Mouse (Mus musculus): ENCODE results near the gene 1110051M20Rik.
A peak's percentile ranks its signal among the peaks of the same experiment; 100 is the strongest.

1110051M20Rik gene

DNA sequence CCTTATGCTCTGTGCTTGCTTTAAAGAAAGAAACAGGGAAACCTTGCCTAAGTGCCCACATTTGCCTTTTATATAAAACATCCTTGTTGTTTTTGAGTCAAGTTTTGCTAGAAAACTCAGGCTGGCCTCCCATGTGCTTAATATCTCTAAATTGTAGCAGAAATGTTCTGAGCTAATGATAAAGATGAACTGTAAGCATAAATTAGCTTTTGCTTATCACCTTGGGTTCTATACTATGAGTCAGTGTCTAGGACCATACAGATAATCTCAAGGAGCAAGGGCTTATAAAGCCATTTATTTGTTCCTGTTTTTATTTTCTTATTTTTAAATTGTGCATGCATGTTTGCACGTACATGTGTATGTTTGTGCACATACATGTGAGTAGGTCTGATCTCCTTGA lies 98.9 kb downstream of the 1110051M20Rik start:
- DNase-seq = no peak

DNA sequence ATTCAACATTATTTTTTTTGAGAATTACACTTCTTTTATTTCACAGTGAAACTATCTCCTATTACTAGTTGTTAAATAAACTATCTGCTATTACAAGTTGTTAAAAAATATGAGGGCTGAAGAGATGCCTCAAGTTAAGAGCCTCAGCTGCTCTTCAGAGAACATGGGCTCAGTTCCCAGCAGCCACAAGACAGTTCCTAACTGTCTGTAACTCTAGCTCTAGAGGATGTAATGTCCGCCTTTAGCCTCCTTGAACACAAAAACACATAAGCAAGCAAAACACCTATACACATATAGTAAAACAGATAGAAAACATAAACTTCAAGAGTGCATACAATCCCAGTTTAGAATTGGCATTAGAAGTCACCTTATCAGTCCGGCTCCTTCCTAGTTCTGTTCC lies 104.9 kb downstream of the 1110051M20Rik start:
- no peak for DNase-seq

DNA sequence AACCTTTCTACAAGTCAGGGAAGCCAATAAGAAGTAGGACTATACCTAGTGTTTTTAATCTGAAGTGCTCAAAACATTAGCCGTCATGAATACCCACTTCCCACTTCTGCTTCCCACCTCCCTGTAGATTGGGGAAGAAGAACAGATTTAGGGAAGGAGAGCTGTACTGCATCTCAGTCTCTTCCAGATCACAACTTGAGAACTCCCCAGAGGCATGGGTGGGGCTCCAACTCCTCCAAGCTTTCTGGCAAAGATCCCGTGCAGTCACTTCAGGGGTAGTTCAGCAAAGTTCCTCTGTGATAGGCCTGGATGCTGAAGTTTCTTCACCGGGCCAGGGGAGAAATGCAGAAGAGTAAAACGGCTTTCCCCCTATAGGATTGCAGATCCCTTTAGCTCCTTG lies 109.4 kb downstream of the 1110051M20Rik start:
- DNase-seq = peak in 1 of 2 experiments; percentile 24

DNA sequence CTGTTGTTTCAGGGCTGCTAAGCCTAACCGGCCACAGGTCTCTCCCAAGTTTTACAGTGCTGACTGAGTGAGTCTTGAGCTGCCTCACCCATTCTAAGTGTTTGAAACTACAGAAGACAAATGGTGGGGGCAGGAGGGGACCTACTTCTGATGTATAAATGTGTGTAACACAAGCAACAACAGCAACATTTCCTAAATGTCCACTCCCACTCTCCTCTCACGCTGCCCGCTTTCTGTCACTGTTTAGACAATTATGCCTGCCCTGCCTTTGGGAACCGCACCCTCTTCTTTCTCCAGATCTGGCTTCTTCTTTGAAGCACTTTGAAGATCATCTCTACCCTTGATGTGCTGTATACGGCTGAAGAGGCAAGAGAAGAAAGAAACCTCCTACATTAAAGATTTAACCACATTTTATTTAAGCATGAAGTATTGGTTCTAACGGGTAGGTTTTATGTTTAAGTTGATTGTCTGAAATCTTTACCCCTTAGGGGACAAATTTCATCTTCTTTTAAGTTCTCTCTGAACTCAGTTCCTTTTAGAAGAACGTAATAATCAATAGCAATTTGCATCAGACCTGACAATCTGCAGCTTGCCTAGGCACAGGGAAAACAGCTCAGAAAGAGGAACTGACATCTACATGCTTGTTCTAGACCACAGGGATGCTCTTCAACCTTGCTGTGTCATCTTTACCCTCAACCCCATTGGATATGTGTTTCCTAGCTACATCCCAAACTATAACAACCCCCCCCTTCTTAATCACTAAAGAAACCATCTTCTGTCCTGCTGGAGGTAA lies 113.3 kb downstream of the 1110051M20Rik start:
- no peak for DNase-seq

DNA sequence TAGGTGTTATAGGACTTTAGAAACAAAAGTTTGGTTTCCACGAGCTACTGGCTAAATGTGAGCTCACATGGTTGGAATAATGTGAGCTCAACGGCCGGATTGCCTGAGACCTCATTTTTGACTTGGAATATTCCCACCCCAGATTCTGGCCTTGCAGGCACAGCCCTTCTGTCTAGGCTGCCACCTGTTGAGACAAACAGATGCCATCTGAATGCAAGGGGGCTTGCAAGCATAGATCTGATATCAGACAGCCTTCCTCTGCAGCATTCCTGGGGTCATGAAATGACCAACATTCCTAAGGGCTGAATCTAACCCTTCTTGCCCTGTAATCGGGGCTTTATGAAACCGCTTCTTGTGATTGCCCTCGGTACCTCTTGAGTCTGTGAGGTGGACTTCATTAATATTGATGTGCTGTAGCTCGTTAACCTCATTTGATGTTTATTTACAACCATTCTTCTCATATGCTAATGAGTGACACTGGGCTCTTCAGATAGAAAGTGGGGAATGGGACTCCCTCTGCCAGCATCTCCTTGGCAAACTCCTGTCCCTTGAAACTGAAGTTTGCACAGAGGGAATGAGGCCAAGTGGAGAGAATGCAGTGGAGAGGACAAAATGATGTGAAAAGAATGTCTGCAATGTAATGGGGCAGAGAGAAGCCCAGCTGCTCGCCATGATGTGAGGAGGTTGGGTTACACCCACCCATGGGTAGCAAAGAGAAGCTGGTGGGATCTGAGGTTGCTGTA lies 114.3 kb downstream of the 1110051M20Rik start:
- no peak for DNase-seq

DNA sequence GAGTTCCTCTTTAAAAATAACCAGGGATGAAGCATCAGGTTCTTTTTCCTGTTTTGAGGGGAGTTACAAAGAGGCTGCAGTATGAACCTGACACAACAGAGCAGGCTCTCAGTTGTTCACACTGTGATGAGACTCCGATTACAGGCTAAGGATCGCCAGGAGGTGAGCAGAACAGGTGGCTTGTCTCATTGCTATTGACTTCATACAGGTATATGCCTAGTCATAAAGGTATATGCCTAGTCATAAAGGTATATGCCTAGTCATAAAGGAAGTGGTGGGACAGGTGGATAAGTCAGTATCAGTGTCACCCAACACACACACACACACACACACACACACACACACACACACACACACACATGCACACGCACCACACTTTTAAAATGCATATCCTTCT lies 115.8 kb downstream of the 1110051M20Rik start:
- no peak for DNase-seq

DNA sequence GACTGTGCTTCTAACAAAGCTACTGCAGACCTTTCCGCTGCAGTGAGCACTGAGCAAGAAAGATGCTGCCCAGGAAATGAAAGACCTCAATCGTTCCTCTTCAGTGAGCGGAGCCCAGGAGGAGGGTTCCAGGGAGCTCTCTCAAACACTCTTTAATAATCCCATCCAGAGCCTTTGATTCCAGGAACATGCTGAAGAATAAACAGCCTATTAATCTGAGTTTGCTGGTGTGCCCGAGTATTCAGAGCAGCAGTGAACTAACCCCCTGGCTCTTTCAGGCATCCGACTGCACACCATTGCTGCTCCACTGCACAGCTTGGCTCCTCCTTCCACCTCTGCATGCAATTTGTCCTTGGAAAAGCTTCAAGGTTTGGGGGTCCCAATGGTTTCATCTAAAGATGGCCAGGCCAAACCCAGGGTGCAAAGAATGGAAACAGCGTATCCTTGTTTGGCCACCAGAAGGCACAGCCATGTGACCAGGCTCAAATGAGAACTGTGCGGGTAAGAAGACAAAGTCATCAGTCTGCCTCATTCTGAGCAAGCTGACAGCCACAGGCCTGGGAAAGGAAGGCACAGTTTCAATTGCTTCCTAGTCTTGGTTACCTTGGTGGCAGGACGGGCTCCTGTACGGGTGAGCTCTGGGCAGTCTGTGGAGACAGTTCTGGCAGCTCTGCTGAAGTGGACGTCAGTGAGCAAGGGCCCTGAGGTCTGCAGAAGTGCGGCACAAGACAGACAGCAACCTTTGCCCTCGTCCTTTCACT lies 116.4 kb downstream of the 1110051M20Rik start:
- DNase-seq = peak in 1 of 2 experiments; percentile 52

DNA sequence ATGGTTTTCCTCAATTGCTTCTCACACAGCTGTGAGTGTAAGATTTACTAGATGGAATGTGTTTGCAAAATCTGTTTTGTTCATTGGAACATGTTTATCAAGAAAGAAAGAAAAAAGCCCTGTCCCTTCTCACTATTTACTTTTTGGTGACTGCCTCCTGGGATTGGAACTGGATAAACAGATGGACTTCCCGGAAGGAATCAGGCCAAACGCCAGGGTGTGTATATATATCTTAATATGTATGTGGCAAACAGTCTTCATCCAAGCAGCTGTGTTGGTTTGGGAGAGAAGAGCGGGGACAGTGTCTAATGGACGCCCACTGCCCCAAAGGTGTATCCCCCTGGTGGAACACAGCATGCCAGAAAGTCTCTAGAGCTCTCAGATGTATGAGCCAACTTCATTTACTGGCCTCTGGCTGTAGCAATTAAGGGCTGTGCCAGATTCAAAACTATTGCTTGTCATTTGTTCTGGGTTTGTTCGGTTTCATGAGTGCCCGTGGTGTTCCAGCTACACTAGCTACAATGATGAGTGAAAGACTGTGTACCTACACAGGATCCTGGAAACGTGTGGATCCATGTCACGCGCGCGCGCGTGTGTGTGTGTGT lies 117.7 kb downstream of the 1110051M20Rik start:
- DNase-seq = peak; percentile 51 to 57

DNA sequence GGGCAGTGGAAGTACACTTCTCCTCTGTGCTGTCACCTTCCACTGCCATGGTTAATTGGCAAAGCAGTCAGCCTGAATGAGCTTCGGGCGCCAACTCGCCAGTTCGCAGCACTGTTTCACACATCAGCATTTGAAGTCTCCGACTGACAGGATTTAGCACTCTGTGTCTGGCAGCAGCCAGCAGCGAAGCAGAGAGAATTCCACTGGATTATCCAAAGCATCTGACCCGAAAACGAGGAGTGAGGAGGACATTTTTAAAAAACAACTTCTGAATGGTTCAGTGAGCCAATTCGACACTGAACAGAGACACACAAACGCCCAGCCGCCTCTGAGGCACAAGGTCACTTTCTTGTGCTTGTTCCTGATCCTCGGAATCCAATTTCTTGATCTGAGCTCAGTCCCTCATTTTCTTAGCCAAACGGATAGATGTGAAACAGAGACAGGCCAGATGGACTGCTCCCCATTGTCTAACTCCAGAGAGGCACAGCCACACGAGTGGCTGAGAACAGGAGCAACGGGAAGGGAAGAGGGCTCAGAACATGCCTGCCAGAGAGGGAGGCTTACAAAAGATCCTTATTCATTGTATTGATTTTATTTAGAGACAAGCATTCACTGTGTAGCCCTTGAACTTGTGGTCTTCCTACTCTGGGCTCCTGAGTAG lies 119.6 kb downstream of the 1110051M20Rik start:
- peak in 1 of 2 experiments; percentile 37 for DNase-seq

DNA sequence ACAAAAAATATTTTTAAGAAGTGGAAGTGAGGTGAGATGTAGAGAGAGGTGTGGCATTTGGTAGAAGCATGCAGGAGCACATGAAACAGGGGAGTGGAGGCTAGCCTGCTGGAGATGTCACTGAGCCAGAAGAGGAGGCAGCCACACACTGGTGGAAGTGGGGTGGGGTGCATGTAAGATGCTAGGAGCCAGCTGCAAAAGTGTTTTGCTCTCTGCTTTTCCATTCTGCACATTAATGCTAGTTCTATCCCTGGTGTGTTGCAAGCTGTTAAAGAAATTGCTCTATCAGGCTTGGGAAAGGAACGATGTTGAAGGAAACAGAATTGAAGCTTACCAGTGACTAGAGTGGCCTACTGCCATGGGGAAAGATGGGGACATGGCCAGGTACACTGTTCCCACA lies 120.2 kb downstream of the 1110051M20Rik start:
- DNase-seq = no peak

DNA sequence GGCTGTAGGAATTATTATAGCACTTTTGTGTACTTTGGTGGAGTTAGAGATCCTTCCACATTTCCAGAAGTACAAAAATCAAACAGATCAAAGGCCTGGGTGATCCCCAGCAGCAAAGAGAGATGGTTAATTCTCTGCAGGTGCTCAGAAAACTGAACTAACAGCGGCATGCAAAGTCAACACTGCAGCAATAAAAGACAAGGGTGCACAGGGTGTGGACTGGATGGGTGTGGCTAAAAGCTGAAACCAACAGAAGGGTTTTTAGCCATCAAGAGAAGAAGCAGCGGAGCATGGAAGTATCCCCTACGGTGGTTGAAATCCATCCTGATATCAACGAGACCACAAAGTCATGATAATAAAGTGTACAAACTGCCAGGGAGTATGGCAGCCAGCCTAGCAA lies 122.0 kb downstream of the 1110051M20Rik start:
- DNase-seq = no peak

DNA sequence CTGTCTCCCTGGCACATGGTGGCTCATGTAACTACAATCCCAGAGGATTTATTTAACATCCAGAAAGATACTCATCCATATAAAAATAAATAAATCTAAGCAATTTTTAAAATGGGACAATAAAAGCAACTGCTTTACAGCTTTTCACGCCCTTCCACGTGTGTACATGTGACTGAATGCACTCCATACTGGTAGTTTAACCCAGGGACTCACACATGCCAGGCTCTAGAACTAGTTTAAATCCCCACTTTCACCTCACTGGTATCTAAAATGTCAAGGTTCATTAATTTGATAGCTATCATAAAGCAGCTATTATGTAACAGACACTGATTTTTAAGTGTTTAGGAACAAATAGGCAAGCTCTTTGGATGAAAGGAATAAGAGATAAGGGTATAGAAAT lies 122.6 kb downstream of the 1110051M20Rik start:
- DNase-seq = no peak

DNA sequence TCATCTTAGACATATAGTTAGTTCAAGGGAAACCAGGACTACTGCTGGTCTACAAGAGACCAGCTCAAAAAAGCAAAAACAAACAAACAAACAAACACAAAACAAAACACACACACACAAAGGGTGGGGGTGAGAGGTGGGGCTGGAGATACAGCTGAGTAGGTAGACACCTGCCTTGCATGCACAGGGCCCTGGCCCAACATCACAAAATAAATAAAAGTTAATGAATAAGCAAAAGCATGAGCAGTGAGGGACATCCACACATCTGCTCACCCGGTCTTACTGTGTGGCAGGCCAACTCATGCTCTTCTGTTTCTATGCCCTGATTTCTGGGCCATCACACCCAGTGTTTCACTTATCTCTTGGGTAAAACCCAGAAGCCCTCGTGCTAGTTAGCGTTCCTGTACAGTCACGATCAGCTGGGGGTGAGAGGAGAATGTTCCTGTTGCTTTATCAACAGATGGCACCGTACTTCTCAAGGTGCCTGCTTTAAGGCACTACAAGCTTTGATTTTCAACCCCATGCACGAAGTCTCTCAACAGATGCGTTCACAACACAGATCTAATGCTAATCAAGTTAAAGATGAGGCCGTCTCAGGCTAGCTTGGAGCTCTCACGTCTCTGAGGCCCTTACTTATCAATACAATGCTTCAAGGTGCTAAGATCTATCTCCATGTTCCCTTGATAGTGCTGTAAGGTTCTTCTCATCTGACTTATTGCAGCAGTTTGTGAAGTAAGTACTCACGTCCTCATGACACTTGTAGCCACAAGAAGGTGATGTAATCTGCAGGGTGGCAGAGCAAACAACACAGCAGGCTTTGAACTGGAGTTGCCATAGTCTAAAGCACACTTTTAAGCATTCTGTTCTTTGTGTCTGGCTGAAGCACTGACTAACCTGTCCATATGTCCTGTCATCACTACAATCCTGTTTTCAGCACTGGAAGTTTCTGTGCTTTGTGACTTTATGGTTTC lies 123.7 kb downstream of the 1110051M20Rik start:
- no peak for DNase-seq

DNA sequence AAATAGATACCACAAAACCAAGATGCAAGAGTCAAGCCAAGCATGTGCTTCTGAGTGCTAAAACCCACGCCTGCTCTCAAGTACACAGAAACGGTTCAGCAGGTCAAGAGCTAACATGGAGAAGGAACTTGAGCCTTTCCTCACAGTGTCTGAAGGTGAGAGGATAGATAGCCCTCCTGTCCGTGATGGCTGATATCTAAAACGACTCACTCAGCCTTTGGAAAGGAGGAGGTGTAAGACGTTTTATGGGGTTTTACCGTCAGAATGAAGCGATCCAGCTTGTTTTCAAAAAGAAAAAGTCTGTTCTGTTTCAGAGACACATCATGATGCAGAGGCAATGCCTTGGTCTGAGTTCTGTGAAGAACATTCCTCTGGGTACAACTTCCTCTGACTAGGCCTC lies 130.3 kb downstream of the 1110051M20Rik start:
- DNase-seq = no peak

DNA sequence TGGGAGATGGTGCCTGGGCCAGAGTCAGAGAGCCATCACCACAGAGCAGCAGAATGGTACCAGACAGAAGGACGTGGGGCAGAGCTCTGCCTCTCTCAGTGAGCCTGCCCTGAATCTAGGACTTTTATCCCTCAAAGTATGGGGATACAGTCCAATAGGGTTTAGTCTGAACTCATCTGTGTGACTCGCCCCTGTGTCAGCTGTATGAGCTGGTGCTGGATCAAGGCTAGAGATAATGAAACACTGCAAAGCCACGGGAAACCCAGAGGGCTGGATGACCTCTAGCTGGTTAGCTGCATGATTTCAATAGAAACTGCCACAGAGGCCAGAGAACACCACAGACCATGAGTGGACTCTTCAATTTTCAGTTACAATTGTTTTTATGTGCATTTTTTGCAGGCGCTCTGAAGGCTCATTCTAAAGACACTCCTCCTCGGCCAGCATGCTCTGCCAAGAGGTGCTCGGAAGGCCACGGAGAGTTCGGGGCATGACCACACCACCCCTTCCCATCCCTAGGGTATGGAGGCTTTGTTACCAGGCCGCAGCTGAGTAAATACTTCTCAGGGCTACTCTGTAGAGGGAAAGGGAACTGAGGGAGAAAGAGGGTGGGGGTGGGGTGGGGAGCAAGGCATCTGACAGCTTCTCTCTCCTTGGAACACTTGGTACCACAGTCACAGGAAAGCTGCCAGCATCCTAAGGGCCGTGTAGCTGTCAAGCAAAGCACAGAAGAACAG lies 131.8 kb downstream of the 1110051M20Rik start:
- DNase-seq = peak in 1 of 2 experiments; percentile 36

DNA sequence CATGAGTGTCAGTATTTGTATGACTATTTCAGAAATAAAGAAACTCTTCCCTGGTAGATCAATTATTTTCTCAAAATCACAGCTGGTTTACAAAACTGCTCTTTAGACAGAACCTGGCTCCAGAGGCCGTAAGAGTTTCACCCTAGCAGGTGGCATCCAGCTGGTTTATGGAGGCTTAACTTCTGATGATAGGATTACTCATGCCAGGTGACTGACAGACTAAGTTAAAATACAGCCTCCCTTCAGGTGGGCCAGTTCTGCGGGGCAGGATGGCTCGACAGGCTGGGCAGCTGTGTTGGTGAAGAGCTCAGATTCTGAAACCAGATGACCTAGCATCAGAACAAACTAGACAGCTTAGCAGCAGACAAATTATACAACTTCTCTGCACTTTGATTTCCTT lies 135.0 kb downstream of the 1110051M20Rik start:
- no peak for DNase-seq

DNA sequence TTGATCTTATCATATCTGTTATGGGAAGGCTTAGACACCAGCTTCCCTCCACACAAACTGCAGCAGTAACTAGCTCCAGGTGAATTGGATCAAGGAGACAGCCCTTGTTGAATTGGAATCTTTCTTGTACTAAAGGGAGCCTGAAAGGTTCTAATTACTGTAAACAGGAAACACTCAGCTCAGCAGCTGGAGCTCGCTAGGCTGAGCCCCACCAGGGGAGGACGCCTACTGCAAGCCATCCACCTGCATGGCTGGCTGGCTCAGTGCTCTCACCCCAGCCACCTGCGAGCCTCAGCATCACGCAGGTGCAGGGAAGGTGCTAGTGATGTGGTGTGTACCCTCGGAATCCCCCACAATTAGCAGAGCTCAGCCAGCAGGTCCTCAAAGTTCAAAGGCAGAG lies 135.8 kb downstream of the 1110051M20Rik start:
- peak in 1 of 2 experiments; percentile 42 for DNase-seq

DNA sequence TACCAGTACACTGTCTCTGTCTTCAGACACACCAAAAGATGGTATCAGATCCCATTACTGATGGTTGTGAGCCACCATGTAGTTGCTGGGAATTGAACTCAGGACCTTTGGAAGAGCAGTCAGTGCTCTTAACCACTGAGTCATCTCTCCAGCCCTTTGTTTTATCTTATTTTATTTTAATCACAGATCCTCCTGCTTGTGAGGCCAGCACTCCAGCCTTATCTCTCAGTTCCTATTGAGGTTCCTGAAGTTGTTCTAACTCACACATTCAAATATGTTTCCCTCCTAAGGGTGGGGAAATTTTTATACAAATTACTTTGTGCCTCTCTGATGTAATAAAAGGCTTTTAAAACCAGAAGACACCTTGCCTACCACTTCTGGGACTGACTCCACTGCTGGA lies 137.9 kb downstream of the 1110051M20Rik start:
- no peak for DNase-seq

DNA sequence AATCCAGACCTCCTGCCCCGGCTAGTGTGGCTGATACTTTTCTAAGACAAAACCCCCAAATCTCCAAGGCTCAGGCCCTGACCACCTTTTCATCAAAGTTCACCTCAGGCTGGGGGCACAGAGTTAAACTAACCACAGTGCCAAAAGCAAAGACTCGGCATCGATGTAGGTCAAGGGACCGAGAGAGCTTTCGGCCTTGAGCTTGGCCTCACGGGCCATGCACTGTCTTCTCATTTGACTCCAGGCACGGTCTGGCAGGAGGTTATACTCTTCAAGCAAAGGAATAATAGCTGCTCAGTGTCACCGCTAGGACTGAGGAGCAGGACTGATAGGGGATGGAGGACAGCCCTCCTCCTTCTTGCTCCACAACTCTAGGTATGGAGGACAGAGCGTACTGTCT lies 138.6 kb downstream of the 1110051M20Rik start:
- no peak for DNase-seq

DNA sequence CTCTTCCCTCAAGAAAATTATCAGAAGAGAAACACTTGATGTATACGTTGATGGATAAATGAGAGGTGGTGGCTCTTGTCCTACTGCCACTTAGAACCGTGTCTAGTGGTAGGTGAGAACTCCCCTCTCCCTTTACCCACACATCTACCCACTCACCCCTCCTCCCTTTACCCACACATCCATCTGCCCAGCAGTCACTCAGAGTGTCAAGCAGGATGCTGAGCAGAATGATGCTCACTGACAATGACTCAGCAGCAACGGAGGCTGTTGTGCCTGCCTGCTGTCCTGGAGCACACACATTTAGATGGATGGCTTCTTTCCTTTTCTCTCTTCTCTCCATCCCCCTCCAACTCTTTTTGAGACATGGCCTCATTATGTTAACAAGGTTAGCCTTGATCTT lies 141.7 kb downstream of the 1110051M20Rik start:
- no peak for DNase-seq

DNA sequence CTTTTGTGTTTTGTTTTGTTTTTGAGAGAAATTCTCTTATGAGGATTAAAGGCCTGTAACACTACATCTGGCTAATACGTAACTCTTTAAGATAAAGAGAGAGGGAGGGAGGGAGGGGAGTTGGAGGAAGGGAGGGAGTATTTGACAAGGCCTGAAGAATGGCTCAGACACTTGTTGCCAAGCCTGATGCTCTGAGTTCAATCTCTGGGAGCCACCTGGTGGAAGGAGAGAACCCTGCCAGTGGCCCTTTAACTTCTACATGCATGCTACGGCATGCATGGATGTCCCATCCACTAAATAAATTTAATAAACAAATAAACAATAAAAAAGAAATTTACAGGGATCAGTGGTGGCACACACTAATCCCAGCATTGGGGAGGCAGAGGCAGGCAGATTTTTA lies 142.7 kb downstream of the 1110051M20Rik start:
- DNase-seq = no peak

All from kidney, postnatal 4 days (tissue).